Mouse (Mus musculus): ENCODE results near the gene Shc3.

The Shc3 gene

DNA sequence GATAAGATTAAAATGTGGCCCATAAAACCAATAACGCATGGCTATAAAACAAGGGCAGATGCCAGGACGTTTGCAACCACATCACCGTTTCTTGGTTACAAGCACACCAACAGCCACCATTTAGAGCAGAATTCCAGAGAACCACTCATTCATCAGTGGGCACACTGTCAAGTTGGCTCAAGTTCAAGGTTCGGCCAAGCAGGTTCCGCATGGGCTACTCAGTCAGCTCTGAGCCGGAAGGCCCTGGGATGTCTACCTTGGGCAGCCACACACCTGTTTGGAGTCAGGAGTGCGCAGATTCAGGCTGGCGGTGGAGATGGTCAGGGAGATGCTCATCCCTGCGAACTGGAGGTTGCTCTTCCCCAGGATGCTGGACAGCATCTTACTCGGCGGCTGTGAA, 89.4 kb downstream of the Shc3 start:
- DNase-seq = peak; percentile 28

DNA sequence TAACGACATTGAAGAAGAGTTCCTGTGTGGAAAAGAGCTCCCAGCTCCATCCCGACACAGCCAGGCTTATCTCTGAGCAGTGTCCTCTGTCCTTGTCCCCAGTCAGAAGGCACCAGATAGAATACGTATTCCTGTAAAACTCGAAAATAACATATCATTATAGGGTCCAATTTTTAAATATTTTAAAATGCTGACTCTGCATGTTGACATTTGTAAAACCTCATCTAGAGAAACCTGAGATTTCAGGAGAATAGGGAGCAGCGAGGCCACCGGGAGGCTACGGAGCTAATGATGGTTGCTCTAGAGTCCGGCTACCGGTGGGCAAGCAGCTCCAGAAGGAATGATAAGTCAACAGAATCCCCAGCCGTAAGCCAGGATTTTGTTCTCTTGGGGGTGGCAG, 92.2 kb downstream of the Shc3 start:
- no peak for DNase-seq

DNA sequence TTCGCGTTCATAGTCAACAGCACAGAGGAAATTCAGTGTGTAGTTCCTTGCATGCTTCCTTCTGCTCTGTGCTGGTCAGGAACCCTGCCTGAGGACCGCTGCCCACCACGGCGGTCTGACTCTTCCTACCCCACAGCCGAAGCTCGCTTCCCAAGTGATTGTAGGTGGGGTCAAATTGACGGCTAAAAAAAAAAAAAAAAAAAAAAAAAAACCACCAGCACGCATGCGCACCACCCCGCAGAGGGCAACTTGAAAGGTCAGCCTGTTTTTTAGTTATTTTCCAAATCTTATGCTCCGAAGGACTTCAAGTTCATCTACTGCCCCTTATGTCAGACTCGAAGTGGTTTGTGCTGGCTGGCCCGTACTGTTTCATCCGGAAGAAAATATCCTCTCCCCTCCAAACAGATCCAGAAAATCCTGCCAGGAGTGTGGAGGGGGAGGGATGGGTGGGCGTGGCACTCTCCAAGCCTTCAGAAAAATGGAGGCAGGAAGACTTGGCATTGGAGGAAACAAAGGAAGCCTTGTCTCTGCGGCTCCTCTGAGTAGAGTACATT, 100.4 kb downstream of the Shc3 start:
- DNase-seq = no peak

DNA sequence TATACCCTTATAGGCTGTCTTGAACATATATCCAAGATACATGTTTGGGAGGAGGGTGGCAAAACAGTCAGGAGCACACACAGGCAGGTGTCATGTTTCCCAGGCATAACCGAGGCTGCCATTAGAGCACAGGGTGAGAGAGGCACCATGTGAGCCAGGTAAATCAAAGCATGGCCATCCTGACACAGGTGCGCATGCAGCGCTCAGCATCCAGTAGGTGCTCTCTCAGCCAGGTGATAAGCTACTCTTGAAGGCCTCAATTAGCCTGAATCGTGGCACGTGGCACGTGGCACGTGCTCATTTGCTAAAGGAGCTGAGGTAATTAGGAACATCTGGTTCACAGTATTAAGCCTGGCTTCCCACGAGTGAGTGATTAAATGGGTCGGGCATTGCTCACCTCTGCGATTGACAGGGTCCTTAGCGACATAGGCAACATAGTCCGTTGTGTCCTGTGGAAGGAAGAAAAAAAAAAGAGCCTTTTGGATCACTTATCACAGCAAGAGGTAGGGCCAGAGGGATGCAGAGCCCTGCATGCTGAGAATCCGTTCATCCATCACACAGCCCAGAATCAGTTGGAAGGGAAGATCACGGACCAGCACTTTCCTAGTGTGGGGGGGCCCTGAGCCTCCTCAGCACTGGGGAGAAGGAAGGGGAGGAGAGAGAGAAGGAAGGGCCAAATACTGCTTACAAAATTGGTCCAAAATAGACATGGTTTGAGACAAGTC, 102.9 kb downstream of the Shc3 start:
- no peak for DNase-seq

DNA sequence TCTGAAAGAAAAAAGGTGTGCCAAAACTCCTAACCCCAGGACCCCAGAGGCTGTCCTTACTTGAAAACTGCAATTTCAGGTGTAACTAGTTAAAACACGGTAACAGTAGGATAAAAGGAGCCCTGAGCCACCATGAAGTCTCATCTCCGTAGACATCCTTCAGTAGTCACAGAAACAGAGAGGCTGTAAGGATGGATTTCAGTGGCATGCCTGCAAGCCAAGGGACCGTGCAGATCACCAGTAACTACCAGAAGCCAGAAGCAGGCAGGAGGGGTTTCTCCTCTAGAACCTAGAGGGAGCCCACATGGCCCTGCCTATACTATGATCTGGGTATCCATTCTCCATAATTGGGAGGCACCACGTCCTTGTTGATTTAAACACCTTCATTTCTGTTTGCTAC, 104.9 kb downstream of the Shc3 start:
- DNase-seq = no peak

- no peak for DNase-seq
Observed at GRCm38 (mm10) chr13:51456190-51456878, 112.9 kb downstream of the Shc3 start.

GRCm38 (mm10) chr13:51446550-51446949, 122.7 kb downstream of the Shc3 start:
- DNase-seq = no peak

- no peak for DNase-seq
Observed at GRCm38 (mm10) chr13:51442922-51443321, 126.3 kb downstream of the Shc3 start.

DNA sequence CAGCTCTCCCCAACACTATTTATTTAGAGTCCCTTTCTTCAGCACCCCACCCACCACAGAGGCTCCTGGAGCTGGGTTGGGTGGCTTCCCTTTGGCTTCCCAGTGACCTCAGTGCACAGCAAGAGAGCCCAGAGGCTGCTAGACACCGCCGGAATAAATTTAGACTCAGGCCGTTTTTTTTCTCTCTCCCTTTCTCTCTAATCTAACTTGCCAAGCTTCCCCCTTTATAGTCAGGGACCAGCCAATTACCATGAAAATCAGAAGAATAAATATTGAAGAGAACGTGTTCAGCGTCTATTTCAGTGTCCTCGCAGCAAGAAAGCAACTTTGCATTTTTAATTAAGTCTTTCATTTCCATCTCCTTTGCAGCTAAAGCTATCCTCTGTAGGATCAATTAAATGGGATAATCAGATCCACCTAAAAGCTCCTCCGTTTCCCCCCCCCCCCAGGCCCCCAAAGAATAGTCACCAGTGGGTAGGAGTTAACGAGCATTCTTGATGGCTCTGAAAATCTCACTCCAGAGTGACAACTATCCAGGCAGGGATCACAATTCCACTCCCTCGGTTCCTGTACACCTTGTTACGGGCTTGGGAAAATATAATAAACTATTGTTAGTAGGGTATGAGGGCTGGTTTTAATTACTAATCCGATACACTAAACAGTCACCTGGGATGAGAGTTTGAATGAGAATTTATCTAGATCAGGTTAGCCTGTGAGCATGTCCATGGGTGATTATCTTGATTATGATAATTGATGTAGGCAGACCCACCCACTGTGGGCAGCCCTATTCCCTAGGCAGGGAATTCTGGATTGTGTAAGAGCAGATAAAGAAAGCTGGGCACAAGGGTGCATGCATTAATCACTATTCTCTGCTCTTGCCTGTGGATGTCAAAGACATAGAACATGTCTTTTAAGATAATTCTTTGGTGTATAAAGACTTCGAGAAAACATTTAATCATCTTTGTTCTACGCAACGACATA, 131.8 kb downstream of the Shc3 start:
- no peak for DNase-seq

DNA sequence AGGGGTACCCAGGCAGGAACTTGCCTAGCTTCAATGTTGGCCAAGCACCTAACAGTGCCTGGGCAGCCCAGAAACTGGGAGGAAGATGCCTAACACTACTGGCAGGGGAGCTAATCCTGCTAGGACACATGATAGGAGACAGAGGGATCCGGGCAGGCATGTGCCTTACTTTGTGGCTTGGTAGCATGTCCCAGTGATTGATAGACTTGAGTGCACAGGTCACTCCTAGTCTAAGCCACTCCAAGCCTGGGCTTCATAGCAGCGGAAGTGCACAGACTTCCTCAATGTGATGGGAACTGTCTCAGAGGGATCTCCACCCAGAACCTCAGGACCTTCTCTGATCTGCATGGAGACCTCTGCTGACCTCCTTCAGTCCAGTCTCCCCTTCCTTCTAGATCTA, 134.1 kb downstream of the Shc3 start:
- DNase-seq = no peak

DNA sequence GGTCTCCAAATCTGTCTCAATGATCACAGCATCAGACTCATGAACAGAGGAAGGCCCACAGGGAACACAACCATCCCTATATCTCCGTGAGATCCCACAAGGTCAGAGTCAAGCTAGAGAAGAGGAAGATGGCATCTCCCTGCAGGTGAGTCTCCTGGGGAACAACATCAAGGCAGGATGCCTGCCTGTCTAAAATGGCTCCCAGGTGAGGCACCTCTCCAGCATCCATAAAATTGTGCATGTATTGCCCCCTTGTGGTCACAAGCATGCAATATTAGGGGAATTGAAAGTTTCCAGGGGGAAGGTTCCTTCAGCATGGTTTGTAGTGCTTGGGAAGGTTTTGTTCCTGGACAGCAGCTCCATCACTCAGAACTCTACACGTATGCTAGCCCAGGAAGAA, 134.8 kb downstream of the Shc3 start:
- no peak for DNase-seq

DNA sequence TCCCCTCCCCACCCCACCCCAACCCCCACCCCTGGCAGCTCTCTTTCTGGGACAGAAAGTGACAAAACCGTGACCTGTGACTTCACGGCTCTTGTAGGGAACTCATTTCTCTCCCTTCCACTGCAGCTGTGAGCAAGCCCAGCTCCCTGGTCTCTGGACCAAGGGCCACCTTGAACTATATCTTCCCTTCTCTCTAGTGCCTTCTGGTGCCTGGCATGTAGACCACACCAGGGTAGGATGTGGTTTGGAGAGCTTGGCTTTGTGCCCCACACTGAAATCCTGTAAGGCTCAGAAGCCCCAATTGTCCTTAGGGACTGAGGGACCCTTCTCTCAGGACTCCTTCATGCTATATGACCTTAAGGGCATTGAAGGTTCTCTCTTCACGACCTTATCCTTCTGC, 135.8 kb downstream of the Shc3 start:
- DNase-seq = no peak

DNA sequence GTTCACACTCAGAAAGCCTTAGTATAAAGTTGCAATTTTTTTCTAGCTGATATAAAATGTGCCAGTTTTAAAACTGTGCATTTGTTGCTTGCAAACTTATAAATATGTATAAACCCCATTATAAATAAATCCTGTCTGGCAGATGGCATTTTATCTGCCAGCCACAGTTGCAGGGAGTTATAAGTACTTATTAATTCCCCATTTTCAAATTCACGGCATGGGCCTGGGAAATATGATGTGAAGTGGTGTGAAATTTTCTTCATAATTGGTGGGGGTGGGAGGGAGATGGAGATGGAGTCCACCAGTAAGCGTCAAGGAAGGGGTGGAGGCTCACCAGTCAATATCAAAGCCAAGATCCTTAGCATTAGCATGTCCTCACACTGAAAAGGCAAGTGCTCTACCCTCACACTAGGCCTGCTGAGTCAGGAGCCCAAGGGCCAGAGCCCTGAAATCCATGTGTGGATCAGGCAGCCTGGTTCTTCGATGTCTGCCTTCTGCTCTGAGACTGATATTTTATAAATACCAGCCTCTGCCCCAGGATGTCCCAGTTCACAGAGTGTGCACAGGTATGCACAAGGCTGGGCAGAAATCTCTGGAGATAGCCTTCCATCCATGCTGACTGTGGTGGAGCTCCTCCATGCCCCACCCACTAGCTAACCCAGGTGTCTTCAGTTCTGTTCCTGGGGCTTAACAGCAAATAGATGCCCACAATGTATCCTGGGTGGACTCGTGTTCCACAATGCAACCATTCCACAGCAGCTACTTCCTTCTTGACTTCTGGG, 143.4 kb downstream of the Shc3 start:
- DNase-seq = no peak

DNA sequence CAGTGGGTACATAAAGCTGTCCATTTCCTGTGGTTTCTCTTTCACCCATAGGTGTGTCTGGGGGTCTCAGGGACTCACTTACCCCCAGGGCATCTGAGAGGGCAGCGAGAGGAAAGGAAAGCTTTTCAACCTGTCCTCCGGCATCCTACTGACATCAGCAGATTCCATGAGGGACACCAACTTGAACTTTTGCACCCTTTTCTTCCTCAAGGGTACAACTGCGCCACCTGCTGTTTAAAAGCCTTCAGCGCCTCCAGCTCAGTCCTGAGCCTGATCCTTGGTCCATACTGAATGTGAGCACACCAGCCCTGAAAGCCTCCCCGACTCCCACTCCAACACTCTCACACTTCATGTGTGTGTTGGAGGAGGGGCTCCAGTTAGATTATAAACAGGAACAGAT, 144.6 kb downstream of the Shc3 start:
- DNase-seq = peak; percentile 19

GRCm38 (mm10) chr13:51423647-51424046, 145.6 kb downstream of the Shc3 start:
- DNase-seq = no peak

DNA sequence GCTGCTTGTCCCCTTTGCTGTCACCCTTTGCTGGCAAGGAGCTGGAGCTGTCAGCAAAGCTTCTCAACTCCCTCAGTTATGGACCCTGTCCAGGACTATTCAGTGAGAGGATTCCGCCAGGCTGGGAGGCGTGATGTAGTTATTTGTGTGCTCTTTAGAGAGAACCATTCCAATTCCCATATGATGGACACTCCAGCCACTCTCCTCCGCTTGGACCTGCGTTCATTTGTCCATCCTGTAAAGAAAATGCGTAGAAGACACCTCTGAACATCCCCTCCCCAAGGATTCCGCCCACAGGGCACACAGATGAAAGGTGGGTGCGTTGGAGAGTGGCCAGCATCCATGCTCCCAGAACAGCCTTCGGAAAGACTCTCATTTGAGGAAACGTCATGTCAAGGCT, 148.4 kb downstream of the Shc3 start:
- DNase-seq = no peak

DNA sequence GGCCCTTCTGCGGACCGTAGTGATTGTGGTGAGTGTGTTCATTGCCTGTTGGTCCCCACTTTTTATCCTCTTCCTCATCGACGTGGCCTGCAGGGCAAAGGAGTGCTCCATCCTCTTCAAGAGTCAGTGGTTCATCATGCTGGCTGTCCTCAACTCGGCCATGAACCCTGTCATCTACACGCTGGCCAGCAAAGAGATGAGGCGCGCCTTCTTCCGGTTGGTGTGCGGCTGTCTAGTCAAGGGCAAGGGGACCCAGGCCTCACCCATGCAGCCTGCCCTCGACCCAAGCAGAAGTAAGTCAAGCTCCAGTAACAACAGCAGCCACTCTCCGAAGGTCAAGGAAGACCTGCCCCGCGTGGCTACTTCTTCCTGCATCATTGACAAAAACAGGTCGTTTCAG, 149.7 kb downstream of the Shc3 start:
- DNase-seq = no peak

DNA sequence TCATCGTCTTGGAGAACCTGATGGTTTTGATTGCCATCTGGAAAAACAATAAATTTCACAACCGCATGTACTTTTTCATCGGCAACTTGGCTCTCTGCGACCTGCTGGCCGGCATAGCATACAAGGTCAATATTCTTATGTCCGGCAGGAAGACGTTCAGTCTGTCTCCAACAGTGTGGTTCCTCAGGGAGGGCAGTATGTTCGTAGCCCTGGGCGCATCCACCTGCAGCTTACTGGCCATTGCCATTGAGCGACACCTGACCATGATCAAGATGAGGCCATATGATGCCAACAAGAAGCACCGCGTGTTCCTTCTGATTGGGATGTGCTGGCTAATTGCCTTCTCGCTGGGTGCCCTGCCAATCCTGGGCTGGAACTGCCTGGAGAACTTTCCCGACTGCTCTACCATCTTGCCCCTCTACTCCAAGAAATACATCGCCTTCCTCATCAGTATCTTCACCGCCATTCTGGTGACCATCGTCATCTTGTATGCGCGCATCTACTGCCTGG, 150.2 kb downstream of the Shc3 start:
- DNase-seq = no peak

DNA sequence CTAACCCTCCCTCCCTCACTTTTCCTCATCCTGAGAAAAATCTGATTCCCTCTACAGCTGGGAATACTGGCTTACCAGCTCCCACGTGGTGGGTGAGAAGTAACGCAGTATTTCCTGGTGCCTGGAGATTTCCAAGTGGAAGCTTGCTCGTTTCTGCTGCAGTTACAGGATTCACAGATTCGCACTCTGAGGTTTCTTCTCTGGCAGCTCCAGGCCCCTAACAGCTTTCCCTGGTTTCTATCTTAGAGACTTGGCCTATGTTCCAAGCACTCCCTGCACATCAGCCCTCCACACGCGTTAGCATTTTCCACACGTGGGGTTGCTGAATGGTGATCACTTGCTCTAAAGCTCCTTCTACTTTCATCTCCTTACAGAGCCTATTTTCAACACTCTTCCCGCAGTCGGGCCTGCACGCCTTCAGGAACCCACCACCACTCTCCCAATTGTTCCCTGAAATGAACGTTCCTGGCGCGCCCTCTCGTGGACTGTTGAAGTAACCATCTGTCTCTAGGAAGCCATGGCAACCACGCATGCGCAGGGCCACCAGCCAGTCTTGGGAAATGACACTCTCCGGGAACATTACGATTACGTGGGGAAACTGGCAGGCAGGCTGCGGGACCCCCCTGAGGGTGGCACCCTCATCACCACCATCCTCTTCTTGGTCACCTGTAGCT, 150.8 kb downstream of the Shc3 start:
- peak; percentile 89 for DNase-seq

- DNase-seq = no peak
Observed at GRCm38 (mm10) chr13:51417796-51418195, 151.4 kb downstream of the Shc3 start.

DNA sequence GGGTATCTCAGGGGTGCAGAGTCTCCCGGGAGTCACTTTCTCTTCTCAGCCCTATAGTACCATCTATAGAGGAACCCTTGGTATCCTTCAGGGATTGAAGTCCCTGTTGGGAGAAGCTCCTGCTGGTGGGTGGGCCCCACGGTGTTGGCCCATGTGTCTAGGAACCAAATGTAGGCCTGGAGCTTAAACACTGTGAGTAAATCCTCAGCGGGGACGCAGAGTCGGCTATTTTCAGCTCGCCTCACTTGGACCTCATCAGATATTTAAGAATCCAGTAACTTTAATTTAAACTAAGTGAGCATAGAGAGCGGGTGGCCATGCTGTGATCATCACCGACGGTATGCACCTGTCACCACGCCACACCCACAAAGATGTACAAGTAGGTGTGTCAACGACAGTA, 152.5 kb downstream of the Shc3 start:
- DNase-seq = no peak

DNA sequence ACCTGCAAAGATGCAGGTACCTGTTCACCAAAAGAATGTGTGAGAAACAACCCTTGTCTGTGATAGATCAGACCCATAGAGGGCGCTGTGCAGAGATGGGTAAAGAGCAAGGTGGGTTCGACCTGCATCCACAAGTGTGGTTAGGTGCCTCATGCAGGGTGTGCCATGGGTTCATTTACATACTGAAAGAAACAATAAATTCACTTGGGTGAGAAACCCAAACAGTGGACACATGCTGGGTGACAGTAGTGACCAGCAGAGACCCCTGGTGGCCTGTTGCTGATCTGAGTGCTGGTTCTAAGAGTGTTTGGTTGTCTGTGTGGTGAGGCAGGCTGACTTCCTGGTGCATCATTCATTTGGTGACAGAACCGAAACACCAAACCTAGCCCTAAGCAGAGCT, 155.8 kb downstream of the Shc3 start:
- no peak for DNase-seq
